Mouse (Mus musculus) liver, embryonic 14.5 days (tissue): Measurements from ENCODE around the gene Ntf3.

Source experiments
- CTCF ChIP-seq: IDR thresholded peaks from 2 replicates; pipeline ENCODE4 v1.5.1; 2016; ENCODE audit warnings: antibody characterized with exemption, low read depth, control low read depth
- EP300 ChIP-seq: IDR thresholded peaks from 2 replicates; pipeline ENCODE4 v1.6.1; 2016; ENCODE audit warnings: antibody characterized with exemption, low read depth

DNA sequence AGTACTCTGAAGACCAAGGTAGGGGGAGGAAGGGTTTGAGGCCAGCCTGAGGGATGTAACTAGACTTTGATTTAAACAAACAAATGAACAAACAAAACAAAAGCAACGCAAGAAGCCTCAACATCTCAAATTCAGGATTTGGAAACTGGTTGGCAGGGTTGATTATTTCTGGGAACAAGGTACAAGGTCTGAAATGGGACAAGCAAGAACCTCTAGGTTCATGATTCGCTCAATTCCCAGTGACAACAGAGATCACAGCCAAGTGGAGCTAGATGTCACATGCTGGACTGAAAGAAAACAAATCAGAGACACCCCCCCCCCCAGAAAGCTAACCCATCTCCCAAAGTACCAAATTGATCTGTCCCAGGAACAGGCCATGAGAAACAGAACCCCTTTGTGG lies 57.9 kb downstream of the Ntf3 start:
- no peak for TF ChIP-seq EP300
- TF ChIP-seq CTCF = no peak
